9 mouse cellular contexts compared by ENCODE assay signal in the genomic region with DNA sequence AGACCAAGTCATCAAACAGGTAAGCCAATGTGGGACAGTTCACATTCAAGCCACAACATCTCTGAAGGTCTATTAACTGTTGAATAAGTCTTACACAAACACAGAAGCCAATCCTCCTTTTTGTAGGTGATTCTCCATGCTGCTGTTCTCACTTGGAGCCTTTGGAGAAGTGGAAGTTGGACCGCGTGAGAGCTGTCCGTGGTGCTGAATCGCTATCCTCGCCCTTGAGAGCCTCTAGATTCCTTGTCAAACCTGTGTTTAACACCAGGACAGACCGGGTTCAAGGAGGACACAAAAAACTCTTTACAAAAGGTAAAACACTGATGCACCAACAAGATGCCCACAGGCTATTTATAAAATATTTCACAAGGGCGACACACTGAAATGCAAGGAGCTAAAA.
DNase-seq lines count a peak whose midpoint lies in the region; ATAC-seq and TF ChIP-seq lines count a peak whose summit lies in the region.
"Had no signal": no experiment of that assay in that cellular context is flagged by ENCODE, and none has a peak within 500 bp of the region (broad histone marks: within the 10 kb centered on the region; RNA-seq: fewer than 3 reads in every experiment).

No protein-coding gene starts in this region.

- H3K27ac ChIP-seq in midbrain, embryonic 14.5 days (replicated peaks; ENCODE audit: low read depth, low read length): no peak overlapping the region
- no peak overlapping the region for H3K27ac ChIP-seq in midbrain, embryonic 13.5 days
- H3K27ac ChIP-seq in embryonic facial prominence, embryonic 11.5 days (replicated peaks; ENCODE audit: low read depth, low read length): no peak overlapping the region
- H3K27ac ChIP-seq in limb, embryonic 14.5 days (replicated peaks; ENCODE audit: low read depth, low read length): no peak overlapping the region
- H3K27ac ChIP-seq: embryonic facial prominence, embryonic 13.5 days; lung, embryonic 15.5 days had no signal

- no peak overlapping the region for H3K9ac ChIP-seq in midbrain, embryonic 14.5 days (replicated peaks; ENCODE audit: low read length)
- H3K9ac ChIP-seq in midbrain, embryonic 13.5 days (replicated peaks): no peak overlapping the region
- H3K9ac ChIP-seq in embryonic facial prominence, embryonic 11.5 days (replicated peaks; ENCODE audit: low read length): no peak overlapping the region
- H3K9ac ChIP-seq in limb, embryonic 14.5 days (ENCODE audit: low read depth, low read length, severe bottlenecking): no peak overlapping the region
- H3K9ac ChIP-seq: embryonic facial prominence, embryonic 13.5 days; lung, embryonic 15.5 days had no signal

- no peak for TF ChIP-seq POLR2A in limb, embryonic 14.5 days (IDR thresholded peaks at IDR 0.05; ENCODE audit: borderline replicate concordance, extremely low read depth, insufficient read depth, insufficient read length)

- no peak for ATAC-seq in midbrain, embryonic 14.5 days (ENCODE audit: low FRiP score, low TSS enrichment)
- no peak for ATAC-seq in midbrain, embryonic 13.5 days
- no peak for ATAC-seq in embryonic facial prominence, embryonic 11.5 days (replicated peaks; ENCODE audit: insufficient number of reproducible peaks, low FRiP score, low TSS enrichment, low read depth)
- ATAC-seq in limb, embryonic 14.5 days (ENCODE audit: low FRiP score, low read depth): no peak

- 17% methylated on average over 7 of the region's 7 CpGs for WGBS in midbrain, embryonic 14.5 days
- 27% methylated on average over 7 of the region's 7 CpGs for WGBS in midbrain, embryonic 13.5 days
- 17% methylated on average over 7 of the region's 7 CpGs for WGBS in embryonic facial prominence, embryonic 11.5 days
- WGBS in limb, embryonic 14.5 days: 15% methylated on average over 7 of the region's 7 CpGs

- DNase-seq in midbrain, embryonic 14.5 days: peak; percentile 56
- peak; percentile 24 to 81 for DNase-seq in adrenal gland, adult (ENCODE audit: inconsistent age in 2 of 2, low spot score in 1 of 2)
- peak; percentile 84 for DNase-seq in embryonic facial prominence, embryonic 11.5 days (ENCODE audit: low spot score)
- peak; percentile 86 for DNase-seq in limb, embryonic 14.5 days (ENCODE audit: low spot score)
- peak; percentile 81 for DNase-seq in testis, postnatal 10 days (ENCODE audit: low spot score)
- DNase-seq in layer of hippocampus, postnatal 36 days: no peak

- no peak overlapping the region for H3K4me3 ChIP-seq in midbrain, embryonic 14.5 days (replicated peaks; ENCODE audit: low read depth, low read length)
- H3K4me3 ChIP-seq in midbrain, embryonic 13.5 days (replicated peaks): no peak overlapping the region
- H3K4me3 ChIP-seq in embryonic facial prominence, embryonic 11.5 days (ENCODE audit: low read depth, low read length): no peak overlapping the region
- H3K4me3 ChIP-seq in limb, embryonic 14.5 days (replicated peaks; ENCODE audit: low read length): no peak overlapping the region
- H3K4me3 ChIP-seq: embryonic facial prominence, embryonic 13.5 days; lung, embryonic 15.5 days had no signal

- no peaks in the 10 kb centered on the region for H3K4me1 ChIP-seq in midbrain, embryonic 14.5 days (ENCODE audit: control insufficient read depth, insufficient read depth, low read length)
- H3K4me1 ChIP-seq in midbrain, embryonic 13.5 days (replicated peaks): no peaks in the 10 kb centered on the region
- H3K4me1 ChIP-seq in embryonic facial prominence, embryonic 11.5 days (ENCODE audit: control insufficient read depth, insufficient read depth, low read length): no peaks in the 10 kb centered on the region
- H3K4me1 ChIP-seq in limb, embryonic 14.5 days (ENCODE audit: control insufficient read depth, insufficient read depth, low read length): no peaks in the 10 kb centered on the region
- H3K4me1 ChIP-seq: embryonic facial prominence, embryonic 13.5 days; lung, embryonic 15.5 days had no signal

- no peaks in the 10 kb centered on the region for H3K36me3 ChIP-seq in midbrain, embryonic 14.5 days (ENCODE audit: control insufficient read depth, insufficient read depth, low read length)
- H3K36me3 ChIP-seq in midbrain, embryonic 13.5 days: no peaks in the 10 kb centered on the region
- H3K36me3 ChIP-seq in embryonic facial prominence, embryonic 11.5 days (replicated peaks; ENCODE audit: control insufficient read depth, insufficient read depth, low read depth, low read length): no peaks in the 10 kb centered on the region
- H3K36me3 ChIP-seq in limb, embryonic 14.5 days (ENCODE audit: control insufficient read depth, insufficient read depth, low read length): no peaks in the 10 kb centered on the region
- H3K36me3 ChIP-seq: embryonic facial prominence, embryonic 13.5 days; lung, embryonic 15.5 days had no signal

- no peaks in the 10 kb centered on the region for H3K9me3 ChIP-seq in midbrain, embryonic 14.5 days (ENCODE audit: control insufficient read depth, low read length)
- H3K9me3 ChIP-seq in midbrain, embryonic 13.5 days: no peaks in the 10 kb centered on the region
- H3K9me3 ChIP-seq in embryonic facial prominence, embryonic 11.5 days (replicated peaks; ENCODE audit: control insufficient read depth, low read length): no peaks in the 10 kb centered on the region
- H3K9me3 ChIP-seq in limb, embryonic 14.5 days (ENCODE audit: control insufficient read depth, low read length): no peaks in the 10 kb centered on the region
- H3K9me3 ChIP-seq: embryonic facial prominence, embryonic 13.5 days; lung, embryonic 15.5 days had no signal

- no peaks in the 10 kb centered on the region for H3K27me3 ChIP-seq in midbrain, embryonic 14.5 days (ENCODE audit: control insufficient read depth, insufficient read depth, low read length)
- no peaks in the 10 kb centered on the region; the same call in 1 of the 2 replicates for H3K27me3 ChIP-seq in midbrain, embryonic 13.5 days
- no peaks in the 10 kb centered on the region for H3K27me3 ChIP-seq in embryonic facial prominence, embryonic 11.5 days (ENCODE audit: control insufficient read depth, insufficient read depth, low read length)
- H3K27me3 ChIP-seq in limb, embryonic 14.5 days (ENCODE audit: control insufficient read depth, insufficient read depth, low read length): no peaks in the 10 kb centered on the region
- H3K27me3 ChIP-seq: embryonic facial prominence, embryonic 13.5 days; lung, embryonic 15.5 days had no signal

- no peak overlapping the region for H3K4me2 ChIP-seq in midbrain, embryonic 14.5 days (ENCODE audit: low read length)
- no peak overlapping the region for H3K4me2 ChIP-seq in midbrain, embryonic 13.5 days (replicated peaks)
- H3K4me2 ChIP-seq in embryonic facial prominence, embryonic 11.5 days (ENCODE audit: low read depth, low read length): no peak overlapping the region
- H3K4me2 ChIP-seq in limb, embryonic 14.5 days (replicated peaks; ENCODE audit: low read depth, low read length, severe bottlenecking): no peak overlapping the region
- H3K4me2 ChIP-seq: embryonic facial prominence, embryonic 13.5 days; lung, embryonic 15.5 days had no signal

Comparison
In these comparisons a context has a peak if more than half of its experiments do, and no peak if none do; other contexts are left out.
1. DNase-seq: peak in midbrain, embryonic 14.5 days (single experiment), adrenal gland, adult (2 of 2), embryonic facial prominence, embryonic 11.5 days (single experiment), limb, embryonic 14.5 days (single experiment) and testis, postnatal 10 days (single experiment); none in layer of hippocampus, postnatal 36 days (0 of 2).